Mouse (Mus musculus): Measurements from ENCODE around the gene Krtap4-7. TPM values are rescaled to one million over a fixed set of nuclear protein-coding genes. Genes with fewer than 3 reads are reported as not detected.

Gene Krtap4-7
- polyA plus RNA-seq, 1 experiment from 2014 or later: not detected

- DNase-seq (ENCODE audit: low spot score): no peak
- Histone ChIP-seq H3K27me3 (ENCODE audit: control insufficient read depth, insufficient read depth, low read length) (no peaks in the 10 kb centered on the region), H3K9ac (ENCODE audit: low read length) (no peak within 1 kb of the TSS), H3K4me1 (ENCODE audit: control insufficient read depth, insufficient read depth, low read length) (no peaks in the 10 kb centered on the region), H3K4me2 (ENCODE audit: low read depth) (no peak within 1 kb of the TSS), H3K4me3 (ENCODE audit: low read depth, low read length) (no peak within 1 kb of the TSS), H3K36me3 (ENCODE audit: control insufficient read depth, insufficient read depth, low read length) (no peaks in the 10 kb centered on the region), H3K27ac (ENCODE audit: low read depth, low read length) (no peak within 1 kb of the TSS), H3K9me3 (ENCODE audit: control insufficient read depth, low read length) (no peaks in the 10 kb centered on the region)
- 85% methylated on average over 2 of the region's 2 CpGs for WGBS
- no peak for ATAC-seq (ENCODE audit: insufficient read depth, low FRiP score, low TSS enrichment)
Measured at GRCm38 (mm10) chr11:99650136-99650535, 6.2 kb upstream of the Krtap4-7 start, which contains the start of gene Gm11555. Gm11555 (minus strand) TSS chr11:99650236.

GRCm38 (mm10) chr11:99646444-99646843 lies 2.6 kb upstream of the Krtap4-7 start:
- Histone ChIP-seq H3K4me1 (ENCODE audit: control insufficient read depth, insufficient read depth, low read length) (no peaks in the 10 kb centered on the region), H3K27ac (ENCODE audit: low read depth, low read length) (no peak overlapping the region), H3K9ac (ENCODE audit: low read length) (no peak overlapping the region), H3K36me3 (ENCODE audit: control insufficient read depth, insufficient read depth, low read length) (no peaks in the 10 kb centered on the region), H3K27me3 (ENCODE audit: control insufficient read depth, insufficient read depth, low read length) (no peaks in the 10 kb centered on the region), H3K9me3 (ENCODE audit: control insufficient read depth, low read length) (no peaks in the 10 kb centered on the region), H3K4me2 (ENCODE audit: low read depth) (no peak overlapping the region), H3K4me3 (ENCODE audit: low read depth, low read length) (no peak overlapping the region)
- 89% methylated on average over 15 of the region's 15 CpGs for WGBS
- ATAC-seq (ENCODE audit: insufficient read depth, low FRiP score, low TSS enrichment) (no peak), DNase-seq (ENCODE audit: low spot score) (no peak)

- ATAC-seq (ENCODE audit: insufficient read depth, low FRiP score, low TSS enrichment) (no peak), DNase-seq (ENCODE audit: low spot score) (no peak)
- no peak overlapping the region for H3K4me2 ChIP-seq (ENCODE audit: low read depth)
- H3K9me3 ChIP-seq (ENCODE audit: control insufficient read depth, low read length): no peaks in the 10 kb centered on the region
- H3K4me3 ChIP-seq (ENCODE audit: low read depth, low read length): no peak overlapping the region
- H3K9ac ChIP-seq (ENCODE audit: low read length): no peak overlapping the region
- H3K27me3 ChIP-seq (ENCODE audit: control insufficient read depth, insufficient read depth, low read length): no peaks in the 10 kb centered on the region
- H3K36me3 ChIP-seq (ENCODE audit: control insufficient read depth, insufficient read depth, low read length): no peaks in the 10 kb centered on the region
- H3K27ac ChIP-seq (ENCODE audit: low read depth, low read length): no peak overlapping the region
- 84% methylated on average over 3 of the region's 3 CpGs for WGBS
- H3K4me1 ChIP-seq (ENCODE audit: control insufficient read depth, insufficient read depth, low read length): no peaks in the 10 kb centered on the region
Measured at GRCm38 (mm10) chr11:99644351-99644750, 462 bp upstream of the Krtap4-7 start.

- ATAC-seq (ENCODE audit: insufficient read depth, low FRiP score, low TSS enrichment): no peak
- H3K9ac ChIP-seq (ENCODE audit: low read length): no peak overlapping the region
- no peaks in the 10 kb centered on the region for H3K4me1 ChIP-seq (ENCODE audit: control insufficient read depth, insufficient read depth, low read length)
- H3K4me2 ChIP-seq (ENCODE audit: low read depth): no peak overlapping the region
- no peaks in the 10 kb centered on the region for H3K36me3 ChIP-seq (ENCODE audit: control insufficient read depth, insufficient read depth, low read length)
- no peak for DNase-seq (ENCODE audit: low spot score)
- H3K9me3 ChIP-seq (ENCODE audit: control insufficient read depth, low read length): no peaks in the 10 kb centered on the region
- 53% methylated on average over 1 of the region's 1 CpGs for WGBS
- H3K27ac ChIP-seq (ENCODE audit: low read depth, low read length): no peak overlapping the region
- no peaks in the 10 kb centered on the region for H3K27me3 ChIP-seq (ENCODE audit: control insufficient read depth, insufficient read depth, low read length)
- no peak overlapping the region for H3K4me3 ChIP-seq (ENCODE audit: low read depth, low read length)
Measured at GRCm38 (mm10) chr11:99640926-99641325, 3.0 kb downstream of the Krtap4-7 start.

GRCm38 (mm10) chr11:99637086-99637485 lies 6.8 kb downstream of the Krtap4-7 start:
- H3K36me3 ChIP-seq (ENCODE audit: control insufficient read depth, insufficient read depth, low read length): no peaks in the 10 kb centered on the region
- no peaks in the 10 kb centered on the region for H3K27me3 ChIP-seq (ENCODE audit: control insufficient read depth, insufficient read depth, low read length)
- ATAC-seq (ENCODE audit: insufficient read depth, low FRiP score, low TSS enrichment) (no peak), DNase-seq (ENCODE audit: low spot score) (no peak)
- no peak overlapping the region for H3K27ac ChIP-seq (ENCODE audit: low read depth, low read length)
- no peaks in the 10 kb centered on the region for H3K9me3 ChIP-seq (ENCODE audit: control insufficient read depth, low read length)
- no peak overlapping the region for H3K4me2 ChIP-seq (ENCODE audit: low read depth)
- 79% methylated on average over 1 of the region's 1 CpGs for WGBS
- H3K4me3 ChIP-seq (ENCODE audit: low read depth, low read length): no peak overlapping the region
- H3K4me1 ChIP-seq (ENCODE audit: control insufficient read depth, insufficient read depth, low read length): no peaks in the 10 kb centered on the region
- H3K9ac ChIP-seq (ENCODE audit: low read length): no peak overlapping the region

DNA sequence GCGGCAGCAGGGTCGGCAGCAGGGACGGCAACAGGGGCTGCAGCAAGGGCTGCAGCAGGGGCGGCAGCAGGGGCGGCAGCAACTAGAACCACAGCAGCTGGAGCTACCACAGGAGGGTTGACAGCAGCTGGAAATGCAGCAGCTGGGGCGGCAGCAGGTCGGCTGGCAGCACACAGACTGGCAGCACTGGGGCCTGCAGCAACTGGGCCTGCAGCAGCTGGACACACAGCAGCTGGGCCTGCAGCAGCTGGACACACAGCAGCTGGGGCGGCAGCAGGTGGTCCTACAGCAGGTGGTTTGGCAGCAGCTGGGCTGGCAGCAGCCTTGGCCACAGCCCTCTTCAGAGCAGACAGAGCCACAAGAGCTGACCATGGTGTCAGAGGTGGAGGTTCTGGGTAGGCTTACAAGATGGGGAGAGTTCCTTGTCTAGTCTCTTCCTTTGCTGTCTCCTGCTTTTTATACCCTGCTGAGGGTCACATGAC lies 9.2 kb downstream of the Krtap4-7 start, which contains the start of gene Krtap4-2:
Krtap4-2 (minus strand) TSS at position 432 of the 482 bp plus-strand sequence.
- H3K36me3 ChIP-seq (ENCODE audit: control insufficient read depth, insufficient read depth, low read length): no peaks in the 10 kb centered on the region
- H3K9ac ChIP-seq (ENCODE audit: low read length): no peak within 1 kb of the TSS
- no peak for ATAC-seq (ENCODE audit: insufficient read depth, low FRiP score, low TSS enrichment)
- no peak within 1 kb of the TSS for H3K4me3 ChIP-seq (ENCODE audit: low read depth, low read length)
- 46% methylated on average over 7 of the region's 8 CpGs for WGBS
- no peaks in the 10 kb centered on the region for H3K9me3 ChIP-seq (ENCODE audit: control insufficient read depth, low read length)
- H3K27ac ChIP-seq (ENCODE audit: low read depth, low read length): no peak within 1 kb of the TSS
- H3K4me2 ChIP-seq (ENCODE audit: low read depth): no peak within 1 kb of the TSS
- no peaks in the 10 kb centered on the region for H3K4me1 ChIP-seq (ENCODE audit: control insufficient read depth, insufficient read depth, low read length)
- H3K27me3 ChIP-seq (ENCODE audit: control insufficient read depth, insufficient read depth, low read length): no peaks in the 10 kb centered on the region
- no peak for DNase-seq (ENCODE audit: low spot score)

DNA sequence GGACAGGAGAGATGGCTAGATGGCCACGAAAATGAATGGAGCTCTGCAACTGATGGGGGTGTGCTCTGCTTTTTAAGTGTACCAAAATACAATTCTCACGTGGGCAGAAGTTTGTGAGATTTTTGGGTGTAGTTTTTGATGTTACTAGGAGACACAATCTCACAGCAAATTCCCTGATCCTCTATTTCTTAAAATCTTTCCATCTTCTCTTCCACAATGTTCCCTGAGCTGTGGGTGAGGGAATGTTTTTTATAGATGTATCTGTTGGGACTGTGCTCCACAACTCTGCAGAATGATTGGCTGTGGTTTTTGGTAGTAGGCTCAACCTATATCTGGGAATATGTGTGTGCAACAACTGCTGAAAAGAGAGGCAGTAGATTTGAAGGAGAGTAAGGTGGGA lies 10.6 kb downstream of the Krtap4-7 start:
- Histone ChIP-seq H3K36me3 (ENCODE audit: control insufficient read depth, insufficient read depth, low read length) (no peaks in the 10 kb centered on the region), H3K4me2 (ENCODE audit: low read depth) (no peak overlapping the region), H3K4me1 (ENCODE audit: control insufficient read depth, insufficient read depth, low read length) (no peaks in the 10 kb centered on the region), H3K27me3 (ENCODE audit: control insufficient read depth, insufficient read depth, low read length) (no peaks in the 10 kb centered on the region), H3K9ac (ENCODE audit: low read length) (no peak overlapping the region), H3K9me3 (ENCODE audit: control insufficient read depth, low read length) (no peaks in the 10 kb centered on the region), H3K27ac (ENCODE audit: low read depth, low read length) (no peak overlapping the region), H3K4me3 (ENCODE audit: low read depth, low read length) (no peak overlapping the region)
- no peak for ATAC-seq (ENCODE audit: insufficient read depth, low FRiP score, low TSS enrichment)
- DNase-seq (ENCODE audit: low spot score): no peak
- WGBS: 48% methylated on average over 2 of the region's 2 CpGs

DNA sequence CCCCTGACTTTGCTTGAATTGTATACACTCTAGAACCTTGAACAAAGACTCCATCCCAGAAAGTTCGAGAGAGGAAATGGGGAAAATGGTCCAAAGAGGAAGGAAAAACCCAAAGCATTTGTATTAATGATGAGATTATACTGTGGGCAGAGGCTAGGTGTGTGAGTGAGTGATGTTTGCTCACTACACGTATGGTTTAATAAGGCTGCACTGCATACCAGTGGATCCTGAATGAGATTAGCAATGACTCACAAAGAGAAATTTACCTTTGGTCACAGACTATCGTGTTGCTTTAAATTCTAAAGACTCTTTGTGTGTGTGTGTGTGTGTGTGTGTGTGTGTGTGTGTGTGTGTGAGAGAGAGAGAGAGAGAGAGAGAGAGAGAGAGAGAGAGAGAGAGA lies 13.0 kb downstream of the Krtap4-7 start:
- Histone ChIP-seq H3K9me3 (ENCODE audit: control insufficient read depth, low read length) (no peaks in the 10 kb centered on the region), H3K36me3 (ENCODE audit: control insufficient read depth, insufficient read depth, low read length) (no peaks in the 10 kb centered on the region), H3K4me3 (ENCODE audit: low read depth, low read length) (no peak overlapping the region), H3K4me2 (ENCODE audit: low read depth) (no peak overlapping the region), H3K27me3 (ENCODE audit: control insufficient read depth, insufficient read depth, low read length) (no peaks in the 10 kb centered on the region), H3K4me1 (ENCODE audit: control insufficient read depth, insufficient read depth, low read length) (no peaks in the 10 kb centered on the region), H3K9ac (ENCODE audit: low read length) (no peak overlapping the region), H3K27ac (ENCODE audit: low read depth, low read length) (no peak overlapping the region)
- ATAC-seq (ENCODE audit: insufficient read depth, low FRiP score, low TSS enrichment) (no peak), DNase-seq (ENCODE audit: low spot score) (no peak)
- 88% methylated on average over 3 of the region's 3 CpGs for WGBS

DNA sequence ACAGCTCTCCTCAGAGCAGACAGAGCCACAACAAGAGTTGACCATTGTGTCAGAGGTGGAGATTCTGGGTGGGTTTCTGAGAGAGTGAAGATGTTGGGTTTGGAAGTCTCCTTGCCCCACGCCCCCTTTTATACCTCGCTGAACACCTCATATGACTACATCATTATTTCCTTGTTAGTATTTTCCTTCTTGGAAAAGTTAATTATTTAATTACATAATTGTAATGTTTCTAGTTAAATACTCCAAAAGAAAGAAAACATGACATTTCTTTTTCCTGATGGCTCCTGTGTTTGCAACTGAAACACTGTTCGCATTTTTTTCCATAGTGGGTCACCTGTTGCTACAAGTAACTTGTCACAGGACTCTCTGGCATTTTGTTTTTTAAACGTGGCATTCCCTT lies 15.8 kb downstream of the Krtap4-7 start, which contains the start of gene Krtap4-1:
Krtap4-1 (minus strand) TSS at position 101 of the 400 bp plus-strand sequence.
- Histone ChIP-seq H3K9me3 (ENCODE audit: control insufficient read depth, low read length) (no peaks in the 10 kb centered on the region), H3K4me3 (ENCODE audit: low read depth, low read length) (no peak within 1 kb of the TSS), H3K36me3 (ENCODE audit: control insufficient read depth, insufficient read depth, low read length) (no peaks in the 10 kb centered on the region), H3K4me1 (ENCODE audit: control insufficient read depth, insufficient read depth, low read length) (no peaks in the 10 kb centered on the region), H3K4me2 (ENCODE audit: low read depth) (no peak within 1 kb of the TSS), H3K27me3 (ENCODE audit: control insufficient read depth, insufficient read depth, low read length) (no peaks in the 10 kb centered on the region), H3K9ac (ENCODE audit: low read length) (no peak within 1 kb of the TSS), H3K27ac (ENCODE audit: low read depth, low read length) (no peak within 1 kb of the TSS)
- DNase-seq (ENCODE audit: low spot score): no peak
- WGBS: 84% methylated on average over 4 of the region's 4 CpGs
- ATAC-seq (ENCODE audit: insufficient read depth, low FRiP score, low TSS enrichment): no peak

Data from neural tube, embryonic 11.5 days (tissue).